Mouse (Mus musculus) embryonic fibroblast, embryonic 13.5 days (primary cell): ENCODE measurements around the gene Dhrs7b.

Experiments
- CTCF ChIP-seq: IDR thresholded peaks from 2 replicates; pipeline ENCODE4 v1.5.1; 2011; ENCODE audit warnings: mild to moderate bottlenecking, control low read depth, low read length, moderate library complexity, borderline replicate concordance; ENCODE audit not compliant: insufficient read depth
- POLR2A ChIP-seq: IDR thresholded peaks from 2 replicates; pipeline ENCODE4 v1.6.1; 2011; ENCODE audit warnings: low read depth, mild to moderate bottlenecking, control low read depth, low read length, moderate library complexity

- TF ChIP-seq POLR2A (no peak), CTCF (no peak)
Observed at GRCm38 (mm10) chr11:60836897-60837296, 6.5 kb downstream of the Dhrs7b start.
